Mouse (Mus musculus) small intestine, adult 2 months (tissue): Measurements from ENCODE around the gene Lrrc1.

Experiments used
- CTCF ChIP-seq: fragments of 200-500 bp; IDR thresholded peaks from 2 replicates; pipeline ENCODE4 v1.5.1; 2012; ENCODE audit warnings: low read depth, mild to moderate bottlenecking, control low read depth, inconsistent platforms, low read length, moderate library complexity, mixed read lengths; ENCODE audit not compliant: insufficient replicate concordance, insufficient read length; ENCODE audit errors: extremely low read depth
- POLR2A ChIP-seq: fragments of 200-500 bp; IDR thresholded peaks from 2 replicates; pipeline ENCODE4 v1.6.1; 2012; ENCODE audit warnings: low read depth, mild to moderate bottlenecking, control low read depth, inconsistent platforms, low read length, moderate library complexity

- no peak for TF ChIP-seq CTCF
- TF ChIP-seq POLR2A: no peak
These were observed 115.2 kb downstream of the Lrrc1 start for GRCm38 (mm10) chr9:77429230-77430015.
